Mouse (Mus musculus) adrenal gland, adult 18-20 months (tissue): ENCODE measurements around the gene Zmpste24. TPM values are rescaled to one million over a fixed set of nuclear protein-coding genes. Genes with fewer than 3 reads are reported as not detected.

Experiments
- DNase-seq, 2 experiments: peaks; one replicate each; pipeline ENCODE4 v3.0.0; 2021 to 2022; ENCODE audit warnings: low spot score in 2 of 2
- total RNA-seq, 2 experiments: library from RNA; stranded (reverse); gene quantifications; 1 replicate in 1 of 2; 2 replicates in 1 of 2; pipeline ENCODE4 v1.2.3; 2021

Gene Zmpste24
- total RNA-seq, 2 experiments from 2014 or later: 39.3 to 51.6 TPM

DNA sequence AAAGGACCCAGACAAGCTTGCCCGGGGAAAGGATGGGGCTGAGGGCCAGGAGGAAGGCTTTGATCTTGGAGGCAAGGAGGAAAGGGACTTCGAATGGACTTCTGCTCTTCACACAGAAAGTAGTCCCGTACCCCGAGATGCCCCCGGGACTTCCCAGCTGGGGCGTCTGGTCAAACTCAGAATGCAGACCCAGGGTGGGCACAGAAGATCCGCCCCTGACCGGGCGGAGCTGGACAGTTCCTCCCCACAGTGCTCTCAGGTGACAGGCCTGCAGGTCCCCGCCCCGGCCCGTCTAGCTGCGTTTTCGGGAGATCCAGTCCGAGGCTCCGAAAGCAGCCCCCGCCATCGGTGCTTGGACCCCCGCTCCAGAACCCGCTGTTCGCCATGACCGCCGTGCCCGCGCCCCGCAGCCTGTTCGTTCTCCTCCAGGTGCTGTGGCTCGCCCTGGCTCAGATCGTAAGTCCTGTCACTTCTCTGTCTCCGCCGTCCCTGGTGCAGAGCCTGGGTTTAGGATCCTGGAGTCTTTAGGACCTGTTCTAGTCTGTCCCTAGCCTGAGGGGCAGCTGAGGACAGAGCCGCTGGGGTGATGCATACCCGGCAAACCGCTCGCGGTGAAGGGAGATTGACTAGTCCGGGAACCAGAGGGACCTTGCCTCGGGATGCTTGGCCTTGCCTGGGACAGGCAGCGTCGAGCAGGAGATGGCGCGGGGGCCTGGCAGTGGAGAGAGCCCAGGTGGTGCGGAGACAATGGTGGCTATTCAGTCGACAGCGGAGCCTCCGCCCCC, 58.5 kb downstream of the Zmpste24 start, which contains the start of gene Col9a2:
Gene Col9a2 (plus strand): TSS at position 55 of the 785 bp plus-strand sequence.
- no peak for DNase-seq

DNA sequence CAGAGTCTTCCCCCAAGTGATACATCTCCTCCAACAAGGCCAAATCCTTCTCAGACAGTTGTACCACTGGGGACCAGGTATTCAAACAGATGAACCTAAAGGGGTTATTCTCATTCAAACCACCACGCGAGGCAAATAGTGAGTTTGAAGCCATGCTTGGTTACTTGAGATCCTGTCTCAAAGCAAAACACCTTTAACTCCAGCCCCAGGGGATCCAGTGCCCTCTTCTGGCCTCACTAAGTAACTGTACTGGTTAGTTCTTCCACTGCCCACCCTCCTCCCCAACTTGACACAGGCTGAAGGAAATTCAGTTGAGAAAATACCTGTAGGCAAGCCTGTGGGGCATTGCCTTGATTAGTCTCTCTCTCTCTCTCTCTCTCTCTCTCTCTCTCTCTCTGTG, 65.0 kb downstream of the Zmpste24 start:
- DNase-seq: no peak

DNA sequence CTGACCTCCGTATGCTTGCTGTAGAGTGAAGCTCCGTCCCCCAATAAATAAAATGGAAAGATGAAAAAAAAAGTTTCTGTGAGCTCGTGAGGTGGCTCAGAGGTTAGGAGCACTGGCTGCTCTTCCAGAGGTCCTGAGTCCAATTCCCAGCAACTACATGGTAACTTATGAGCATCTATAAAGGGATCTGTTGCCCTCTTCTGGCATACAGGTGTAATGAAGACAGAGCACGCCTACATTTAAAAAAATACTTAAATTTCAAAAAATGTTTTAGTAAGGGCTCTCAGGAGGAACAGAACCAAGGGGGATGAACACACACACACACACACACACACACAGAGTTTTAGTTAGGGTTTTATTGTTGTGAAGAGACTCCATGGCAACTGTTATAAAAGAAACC, 66.6 kb downstream of the Zmpste24 start:
- DNase-seq: no peak

DNA sequence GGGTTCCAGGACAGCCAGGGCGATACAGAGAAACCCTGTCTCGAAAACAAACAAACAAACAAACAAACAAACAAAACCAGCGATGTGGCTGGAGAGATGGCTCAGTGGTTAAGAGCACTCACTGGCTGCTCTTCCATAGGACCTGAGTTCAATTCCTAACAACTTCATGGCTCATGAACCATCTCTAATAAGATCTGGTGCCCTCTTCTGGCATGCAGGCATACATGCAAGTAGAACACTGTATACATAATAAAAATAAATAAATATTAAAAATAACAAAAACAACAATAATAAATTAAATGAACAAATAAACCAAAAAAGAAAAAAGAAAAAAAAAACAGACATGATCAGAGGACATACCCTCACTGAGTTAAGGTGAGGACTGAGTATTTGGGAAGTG, 68.4 kb downstream of the Zmpste24 start:
- no peak for DNase-seq

DNA sequence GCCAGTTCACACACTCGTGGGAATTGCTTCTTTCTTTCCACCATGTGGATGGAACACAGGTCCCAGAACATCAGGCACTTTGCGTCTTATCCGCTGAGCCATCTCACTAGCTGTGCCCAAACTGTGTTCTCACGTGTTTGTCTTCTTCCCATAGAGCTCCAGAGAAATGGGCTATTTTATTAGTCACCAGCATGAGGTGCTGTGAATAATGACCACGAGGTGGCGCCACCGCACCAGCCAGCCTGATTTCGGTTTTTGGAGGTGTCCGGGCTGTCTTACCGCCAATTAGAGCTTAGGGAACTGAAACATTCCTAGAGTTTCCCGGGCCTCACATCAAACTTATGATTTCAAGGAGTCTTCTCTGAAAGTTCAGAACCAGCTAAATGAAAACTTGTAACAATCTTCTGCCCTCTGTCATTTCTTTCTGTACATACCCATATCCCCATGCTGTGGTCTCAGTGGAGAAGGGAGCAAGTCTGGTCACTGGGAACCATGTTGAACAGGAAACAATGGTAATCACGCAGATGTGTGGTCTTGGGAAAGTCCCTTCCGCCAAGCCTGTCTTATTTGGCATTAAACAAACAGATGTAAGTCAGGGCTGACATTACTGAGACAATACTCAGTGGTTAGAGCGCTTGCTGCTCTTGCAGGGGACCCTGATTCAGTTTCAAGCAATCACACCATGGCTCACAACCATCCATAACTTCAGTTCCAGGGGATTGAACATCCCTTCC, 69.2 kb downstream of the Zmpste24 start:
- peak in 1 of 2 experiments; percentile 50 for DNase-seq

DNA sequence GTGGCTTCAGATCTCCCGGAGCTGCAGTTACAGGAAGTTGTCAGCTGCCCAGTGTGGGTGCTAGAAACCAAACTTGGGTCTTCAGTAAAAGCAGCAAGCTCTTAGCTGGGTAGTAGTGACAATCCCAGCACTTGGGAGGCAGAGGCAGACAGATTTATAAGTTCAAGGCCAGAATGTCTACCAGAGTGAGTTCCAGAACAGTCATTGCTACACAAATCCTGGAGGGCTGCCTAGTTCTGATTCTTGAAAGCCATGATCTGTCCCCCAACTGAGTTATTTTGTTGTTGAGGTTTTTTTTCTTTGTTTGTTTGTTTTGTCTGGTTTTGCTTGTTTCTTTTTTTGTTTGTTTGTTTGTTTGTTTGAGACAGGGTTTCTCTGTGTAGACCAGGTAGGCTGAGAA, 69.9 kb downstream of the Zmpste24 start:
- DNase-seq: no peak

DNA sequence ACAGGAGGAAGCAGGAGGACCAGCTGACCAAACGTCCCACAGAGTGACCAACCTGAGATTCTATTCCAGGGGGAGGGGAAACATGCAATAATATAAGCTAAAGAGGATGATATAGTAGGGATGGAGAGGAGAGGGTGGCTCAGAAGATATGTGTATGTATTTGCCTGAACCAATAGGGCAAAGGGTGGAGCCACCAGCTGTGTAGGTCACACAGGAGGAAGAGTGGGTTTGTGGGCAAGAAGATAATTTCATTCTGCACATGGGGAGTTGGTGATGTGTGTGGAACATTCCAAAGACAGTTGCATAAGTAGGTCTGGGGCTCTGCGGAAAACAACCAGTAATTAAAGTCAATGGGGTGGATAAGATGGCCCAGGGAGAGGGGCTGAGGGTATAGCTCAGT, 72.4 kb downstream of the Zmpste24 start:
- DNase-seq: no peak

DNA sequence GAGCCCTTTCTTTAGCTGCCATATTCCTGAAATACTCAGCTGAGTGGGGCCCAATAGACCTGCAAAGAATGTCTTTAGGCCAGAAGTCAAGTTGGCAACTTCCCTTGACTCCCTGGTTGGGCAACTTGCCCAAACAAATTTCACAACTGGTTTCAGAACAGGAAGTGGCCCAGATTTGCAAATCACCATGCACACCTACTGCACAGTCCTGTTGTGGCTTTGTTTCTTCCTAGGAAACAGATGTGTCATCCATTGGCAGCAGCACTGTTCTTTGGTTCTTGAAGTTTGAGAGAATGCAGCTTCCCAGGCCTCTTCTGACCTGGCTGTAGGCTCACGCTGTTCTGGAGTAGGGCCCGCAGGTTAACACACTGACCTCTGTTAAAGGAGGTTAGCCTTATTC, 74.1 kb downstream of the Zmpste24 start:
- peak in 1 of 2 experiments; percentile 37 for DNase-seq

DNA sequence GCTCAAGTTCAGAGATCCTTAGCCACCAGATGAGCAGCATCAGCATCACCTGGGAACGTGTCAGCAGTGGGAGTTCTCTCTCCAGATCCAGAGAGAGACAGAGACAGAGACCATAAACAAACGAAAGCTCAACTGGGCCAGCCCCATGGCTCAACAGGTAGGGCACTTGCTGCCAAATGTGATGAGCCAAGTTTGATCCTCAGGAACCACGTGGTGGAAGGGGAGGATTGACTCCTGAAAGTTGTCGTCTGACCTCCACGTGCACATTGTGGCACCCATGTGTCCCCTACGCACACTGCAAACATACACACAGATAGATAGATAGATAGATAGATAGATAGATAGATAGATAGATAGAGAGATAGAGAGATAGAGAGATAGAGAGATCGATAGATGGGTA, 74.6 kb downstream of the Zmpste24 start:
- DNase-seq: no peak

DNA sequence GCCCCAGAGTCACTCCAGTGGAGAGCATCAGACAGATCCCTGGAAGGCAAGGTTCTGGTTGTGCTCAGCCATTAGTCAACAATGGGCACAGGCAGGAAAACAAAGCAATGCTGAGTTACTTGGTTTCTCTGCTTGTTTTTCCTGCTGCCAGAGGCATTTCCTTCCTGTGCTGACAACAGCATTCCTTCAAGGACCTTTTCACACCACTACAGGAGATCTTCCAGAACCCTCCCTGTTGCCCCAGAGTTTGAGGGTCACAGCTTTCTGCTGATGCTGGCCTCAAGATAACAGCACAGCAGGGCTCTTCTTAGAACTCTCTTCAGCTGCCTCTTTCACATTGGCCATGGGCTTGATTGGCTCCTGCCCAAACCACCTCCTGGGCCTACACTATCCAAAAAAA, 76.1 kb downstream of the Zmpste24 start:
- DNase-seq: no peak

DNA sequence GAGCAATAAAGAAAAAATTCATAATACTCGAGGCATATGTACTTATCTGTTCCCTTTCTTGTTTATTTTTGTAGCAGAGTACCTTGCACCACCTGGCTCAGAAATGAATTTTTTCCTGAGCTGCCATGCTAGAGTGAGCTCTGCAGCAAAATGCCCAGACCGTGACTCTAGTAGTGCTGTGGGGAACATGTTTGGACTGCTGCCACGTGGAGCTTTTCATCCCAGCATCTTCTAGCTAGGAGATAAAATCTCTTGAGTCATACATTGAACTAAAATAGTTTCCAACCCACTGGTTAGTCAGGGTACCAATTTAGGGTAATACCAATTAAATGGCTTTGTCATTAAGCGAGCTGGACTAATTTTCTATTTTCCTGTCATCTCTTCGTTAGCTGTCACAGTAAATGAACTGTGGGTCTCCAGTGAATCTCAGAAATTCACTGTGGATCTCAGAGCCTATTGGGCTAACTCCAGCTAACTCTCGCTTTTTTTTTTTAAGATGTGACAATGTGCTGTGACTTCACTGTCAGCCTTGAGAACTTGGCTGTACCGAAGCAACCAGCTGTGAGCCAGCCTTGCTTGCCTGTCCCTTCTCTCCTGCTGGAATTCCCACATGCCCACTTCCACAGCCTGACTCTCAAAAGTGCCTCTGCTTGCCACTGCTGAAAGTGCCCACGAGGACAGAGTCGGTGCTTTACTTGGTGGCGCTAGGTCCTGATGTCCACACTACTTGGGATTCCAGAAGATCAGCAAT, 77.8 kb downstream of the Zmpste24 start:
- DNase-seq: no peak

DNA sequence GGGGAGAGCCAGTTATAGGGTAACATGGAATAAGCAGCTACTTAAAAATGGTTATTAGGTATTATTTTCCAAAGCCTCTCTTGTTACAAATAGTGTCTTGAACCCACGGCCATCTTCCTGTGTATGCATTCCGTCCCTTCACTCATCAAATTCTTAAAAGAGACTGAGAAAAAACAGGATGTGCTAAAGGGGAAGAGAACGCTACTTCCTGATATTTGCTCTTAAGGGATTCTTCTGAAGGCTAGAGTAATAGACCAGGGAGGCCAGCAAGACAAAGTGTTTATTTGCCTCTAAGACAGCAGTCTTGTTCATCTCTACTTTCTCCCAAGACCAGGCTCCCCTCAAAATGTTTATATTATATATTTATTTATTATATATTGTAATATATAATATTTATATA, 79.8 kb downstream of the Zmpste24 start:
- no peak for DNase-seq

DNA sequence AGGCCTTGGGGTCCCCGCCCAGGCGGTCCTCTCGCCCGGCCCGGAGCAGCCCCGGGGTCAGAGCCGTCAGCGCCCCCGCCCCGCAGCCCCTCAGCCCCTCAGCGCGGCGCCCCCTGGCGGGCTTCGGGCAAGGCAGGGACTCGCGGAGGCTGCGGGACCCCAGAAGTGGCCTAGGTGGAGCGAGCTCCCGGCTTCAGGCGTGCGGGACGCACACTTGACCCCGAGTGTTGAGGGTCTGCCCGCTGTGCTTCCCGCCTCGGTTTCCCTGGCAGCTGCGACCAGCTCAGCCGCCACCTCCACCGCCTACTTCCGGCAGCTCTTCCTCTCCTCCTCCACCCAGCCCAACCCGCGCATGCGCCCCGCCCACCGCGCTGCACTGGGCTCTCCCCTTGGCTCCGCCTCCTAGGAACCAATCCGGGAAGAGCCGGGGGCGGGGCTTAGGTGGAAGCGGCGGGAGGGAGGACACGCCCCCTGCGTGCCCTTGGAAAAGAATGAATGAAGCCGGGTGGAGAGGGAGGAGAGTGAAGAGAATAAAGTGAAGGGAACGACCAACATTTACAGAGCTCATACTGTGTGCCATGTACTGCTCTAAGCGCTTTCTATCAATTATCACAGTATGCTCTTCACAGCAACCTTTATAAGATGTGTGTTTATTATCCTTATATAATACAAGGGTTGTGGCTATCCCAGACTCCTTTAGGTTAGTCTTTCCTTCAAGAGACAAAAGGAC, 80.9 kb downstream of the Zmpste24 start, which contains the start of gene Smap2:
Gene Smap2 (minus strand): TSS at position 320 of the 730 bp plus-strand sequence.
- DNase-seq: peak; percentile 98 to 99

DNA sequence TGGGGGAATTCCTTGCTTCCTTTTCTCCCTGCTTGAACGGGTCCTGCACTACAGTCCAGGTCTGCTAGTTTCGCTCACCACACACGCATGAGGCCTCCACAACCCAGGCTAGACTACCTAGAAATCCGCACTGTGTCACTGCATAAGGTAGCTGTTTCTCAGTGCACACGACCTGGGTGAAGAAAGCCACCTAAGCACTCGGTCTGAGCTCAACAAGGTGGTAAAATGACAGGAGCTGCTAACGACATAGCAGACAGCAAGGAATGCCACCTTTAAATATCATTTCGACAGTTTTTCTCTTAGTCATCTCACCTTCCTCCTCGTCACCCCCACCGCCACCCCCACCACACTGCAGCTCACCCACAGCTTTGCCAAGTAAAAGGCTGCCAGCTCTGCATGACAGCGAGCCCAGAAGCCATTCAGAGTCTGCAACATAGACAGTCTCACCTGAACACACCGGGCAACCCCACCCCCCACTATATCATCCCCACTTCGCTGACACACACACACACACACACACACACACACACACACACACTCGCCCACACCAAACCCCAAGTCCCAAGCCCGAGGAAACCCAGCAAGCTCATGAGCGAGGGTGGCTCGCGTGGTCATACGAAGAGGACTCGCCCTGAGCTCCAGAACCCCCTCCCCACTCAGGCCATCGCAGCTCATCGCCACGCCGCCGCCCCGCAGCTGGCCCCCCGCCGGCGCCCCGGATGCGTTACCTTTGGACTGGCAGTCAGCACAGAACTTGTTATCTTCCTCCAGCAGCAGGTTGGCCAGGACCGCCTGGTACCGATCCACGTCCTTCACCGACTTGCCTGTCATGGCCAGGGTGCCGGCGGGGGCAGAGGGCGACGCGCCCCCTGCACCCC, 81.8 kb downstream of the Zmpste24 start:
- peak in 1 of 2 experiments; percentile 54 for DNase-seq

DNA sequence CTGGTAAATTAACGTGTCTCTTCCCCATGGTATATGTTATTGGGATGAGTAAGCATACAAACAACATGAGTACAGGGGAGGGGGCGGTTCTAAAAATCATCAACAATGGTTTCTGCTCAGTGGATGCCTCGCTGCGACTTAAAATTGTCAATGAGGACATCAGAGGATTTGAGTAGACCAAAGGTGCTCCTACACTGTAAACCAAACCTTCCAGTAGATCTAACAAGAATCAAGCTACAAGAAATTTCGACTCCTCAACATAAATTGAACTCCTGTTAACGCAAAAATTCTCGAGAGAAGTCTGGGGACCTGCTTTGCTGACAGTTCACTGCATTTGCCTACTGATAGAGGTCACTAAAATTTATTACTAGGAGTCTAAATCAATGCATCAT, 82.8 kb downstream of the Zmpste24 start:
- DNase-seq: no peak

DNA sequence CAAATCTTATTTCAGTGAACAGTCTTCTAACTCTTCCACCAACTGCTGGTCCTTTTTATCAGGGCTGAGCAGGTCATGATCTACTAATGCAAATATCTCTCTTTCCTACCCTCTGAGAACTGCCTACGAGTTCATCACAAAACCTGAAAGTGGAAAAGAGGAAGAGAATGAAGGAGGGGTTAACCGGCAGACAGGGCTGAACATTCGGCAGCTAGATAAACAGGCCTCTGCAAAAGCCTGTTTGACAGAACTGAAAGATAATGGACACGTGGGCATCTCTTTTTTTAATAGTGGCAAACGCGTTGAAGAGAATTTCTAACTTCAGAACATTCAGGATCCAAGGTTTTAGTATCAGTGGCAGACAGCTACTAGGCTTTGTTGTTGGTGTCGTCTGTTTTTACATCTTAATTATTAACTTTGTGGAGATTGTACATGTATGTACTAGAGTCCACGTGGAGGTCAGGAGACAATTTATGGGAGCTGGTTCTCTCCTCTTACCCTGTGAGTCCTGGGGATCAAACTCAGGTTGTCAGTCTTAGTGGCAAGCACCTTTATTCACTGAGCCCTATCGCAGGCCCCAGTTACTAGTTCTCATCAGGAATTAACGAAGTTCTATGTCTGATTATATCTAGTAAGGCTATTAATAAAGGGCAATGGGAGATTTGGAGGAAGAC, 83.3 kb downstream of the Zmpste24 start:
- DNase-seq: no peak

DNA sequence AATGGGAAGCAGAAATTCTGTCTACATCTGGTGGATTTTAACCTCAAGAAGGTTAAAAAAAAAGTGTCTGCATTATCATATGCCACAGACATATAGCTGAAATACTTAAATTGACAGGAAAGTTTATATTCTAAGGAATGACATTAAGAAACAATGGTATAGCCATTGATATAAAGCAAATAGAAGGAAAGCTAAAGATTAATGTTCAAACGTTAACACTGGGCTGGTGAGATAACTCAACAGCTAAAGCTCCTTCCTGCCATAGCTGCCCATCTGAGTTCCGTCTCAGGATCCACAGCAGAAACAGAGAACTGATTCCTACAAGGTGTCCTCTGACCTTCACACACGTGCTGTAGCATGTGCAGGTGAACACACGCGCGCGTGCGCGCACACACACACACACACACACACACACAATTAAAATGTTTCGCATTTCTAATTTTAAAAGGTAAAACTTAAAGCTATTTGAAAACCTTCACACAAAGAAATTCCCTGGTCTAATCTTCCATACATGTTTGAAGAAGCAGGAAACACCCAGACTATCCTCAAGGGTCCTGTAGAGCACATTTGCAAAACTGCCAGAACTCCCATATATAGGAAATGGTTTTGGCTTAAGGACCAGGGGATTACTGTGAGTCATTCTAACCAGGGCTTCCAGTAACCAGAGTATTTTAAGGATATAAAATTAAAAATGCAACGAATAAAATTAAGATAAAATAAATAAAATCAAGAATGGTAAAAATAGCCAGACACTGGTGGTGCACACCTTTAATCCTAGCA, 87.1 kb downstream of the Zmpste24 start:
- no peak for DNase-seq
